Mouse (Mus musculus): ENCODE measurements around the gene Gnao1. TPM values are rescaled to one million over a fixed set of nuclear protein-coding genes. Genes with fewer than 3 reads are reported as not detected.
A peak's percentile ranks its signal among the peaks of the same experiment; 100 is the strongest.

Gnao1 gene
- total RNA-seq (2021) = 100 to 1,000 TPM; 949 to 978 TPM
- long read RNA-seq, experiment 1, full-length matches to known transcripts = 333 of 413 reads
- long read RNA-seq, experiment 1, partial matches to known transcripts = 53 of 413 reads
- long read RNA-seq, experiment 1, other reads (novel, unspliced or antisense) = 27 of 413 reads
- long read RNA-seq, experiment 2, full-length matches to known transcripts = 295 of 370 reads
- long read RNA-seq, experiment 2, partial matches to known transcripts = 51 of 370 reads
- long read RNA-seq, experiment 2, other reads (novel, unspliced or antisense) = 24 of 370 reads

DNA sequence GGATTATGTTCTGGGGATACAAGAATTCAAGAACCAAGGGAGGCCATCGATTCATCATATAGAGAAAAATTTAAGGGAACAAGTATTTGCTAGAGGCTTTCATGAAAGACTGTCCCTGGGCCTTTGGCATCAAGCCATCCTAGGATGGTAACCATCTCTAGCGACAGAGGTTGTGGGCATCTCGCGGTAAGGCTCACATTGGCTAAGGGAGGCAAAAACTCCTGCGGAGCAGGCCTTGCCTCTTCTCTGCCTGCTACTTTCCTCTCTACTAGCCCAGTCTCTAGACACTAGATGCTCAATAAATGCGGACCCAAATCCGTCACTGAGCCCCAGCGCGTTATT, at the start of gene Gnao1:
Gnao1 (plus strand) TSS at position 281 of the 342 bp plus-strand sequence.
- intact Hi-C loops (cut with DNase I) = loop anchor here (1.0 to 5.0 kb wide), 4 partner anchors 123 to 237 kb away; no protein-coding TSS in a partner anchor
- peak in 1 of 2 experiments; percentile 58 for DNase-seq (ENCODE audit: low spot score in 2 of 2)

DNA sequence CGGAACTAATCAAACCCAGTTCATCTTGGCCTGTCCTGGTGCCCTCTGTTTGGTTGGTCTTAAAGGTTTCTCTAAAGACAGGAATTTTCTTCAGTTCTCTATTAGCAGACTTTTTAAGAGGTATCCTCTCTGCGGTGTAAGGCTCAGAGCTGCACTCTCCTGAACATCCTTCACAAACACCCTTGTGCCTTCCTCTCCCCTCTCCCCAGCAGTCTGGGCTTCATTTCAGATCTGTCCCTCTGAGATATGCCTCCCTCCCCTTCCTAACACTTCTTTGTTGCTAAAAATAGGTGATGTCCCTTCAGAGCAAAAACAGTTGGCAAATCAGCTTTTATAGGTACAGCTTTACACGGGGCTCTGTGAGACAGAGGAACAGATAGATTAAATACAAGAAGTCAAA, 32.2 kb upstream of the Gnao1 start:
- no peak for DNase-seq (ENCODE audit: low spot score in 2 of 2)
- intact Hi-C loops (cut with DNase I) = no loop called here

DNA sequence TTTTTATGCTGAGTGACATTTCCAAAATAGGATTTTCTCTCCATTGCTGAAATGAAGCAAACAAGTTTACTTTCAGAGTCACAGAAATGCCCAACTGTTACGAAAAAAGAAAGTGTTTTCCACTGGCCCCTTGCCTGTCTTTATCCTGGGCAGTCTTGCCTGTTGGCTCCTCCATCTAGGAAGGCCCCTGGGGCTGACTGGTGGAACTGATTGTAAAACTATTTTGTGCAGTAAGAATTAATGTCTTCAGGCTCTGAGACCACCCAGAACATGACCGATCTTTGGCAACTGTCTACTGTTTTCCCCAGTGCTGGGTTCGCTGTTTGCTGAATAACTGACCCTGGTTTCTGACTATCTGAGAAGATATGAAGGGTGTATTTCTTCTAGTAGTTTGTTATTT, 540 bp upstream of the Gnao1 start:
- no peak for DNase-seq (ENCODE audit: low spot score in 2 of 2)
- intact Hi-C loops (cut with DNase I) = no loop called here

DNA sequence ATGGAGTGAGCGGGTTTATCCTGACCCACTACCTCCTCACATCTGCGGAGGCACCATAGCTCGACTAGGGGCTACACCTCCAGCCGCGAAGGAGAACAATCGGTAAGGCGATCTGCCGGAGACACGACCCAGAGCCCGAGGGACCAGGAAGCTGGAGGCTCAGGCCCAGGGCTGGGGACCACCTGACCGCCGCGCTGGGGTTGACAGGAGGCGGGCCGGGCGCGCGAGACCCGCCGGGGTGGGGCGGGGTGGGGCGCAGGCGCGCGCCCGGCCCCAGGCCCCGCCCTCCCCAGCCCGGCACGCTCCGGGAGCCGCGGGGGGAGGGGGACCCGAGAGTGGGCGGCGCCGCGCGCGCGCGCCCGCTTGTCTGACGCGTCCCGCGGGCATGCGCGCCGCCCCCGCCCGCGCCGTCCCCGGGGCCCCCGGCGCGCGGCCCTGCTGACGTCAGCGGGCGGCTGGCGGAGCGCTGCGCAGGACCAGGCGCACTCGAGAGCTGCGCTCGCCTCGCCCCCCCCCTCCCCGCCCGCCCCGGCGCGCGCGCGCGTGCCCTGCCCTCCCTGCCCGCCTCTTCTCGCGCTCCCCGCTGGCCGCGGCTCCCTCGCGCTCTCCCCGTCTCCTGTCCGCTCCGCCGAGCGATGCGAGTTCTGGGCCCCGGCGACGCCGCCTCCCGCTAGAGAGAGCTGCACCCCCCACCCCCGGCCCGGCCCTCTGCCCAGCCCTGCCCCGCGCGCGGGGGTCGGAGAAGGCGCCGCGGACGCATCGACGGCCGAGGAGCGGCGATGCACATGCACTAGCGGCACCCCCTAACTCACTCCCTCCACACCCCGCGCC, 477 bp downstream of the Gnao1 start:
- DNase-seq (ENCODE audit: low spot score in 2 of 2) = peak; percentile 91 to 92
- intact Hi-C loops (cut with DNase I) = loop anchor here (1.0 to 5.0 kb wide), 4 partner anchors 122 to 238 kb away; no protein-coding TSS in a partner anchor

DNA sequence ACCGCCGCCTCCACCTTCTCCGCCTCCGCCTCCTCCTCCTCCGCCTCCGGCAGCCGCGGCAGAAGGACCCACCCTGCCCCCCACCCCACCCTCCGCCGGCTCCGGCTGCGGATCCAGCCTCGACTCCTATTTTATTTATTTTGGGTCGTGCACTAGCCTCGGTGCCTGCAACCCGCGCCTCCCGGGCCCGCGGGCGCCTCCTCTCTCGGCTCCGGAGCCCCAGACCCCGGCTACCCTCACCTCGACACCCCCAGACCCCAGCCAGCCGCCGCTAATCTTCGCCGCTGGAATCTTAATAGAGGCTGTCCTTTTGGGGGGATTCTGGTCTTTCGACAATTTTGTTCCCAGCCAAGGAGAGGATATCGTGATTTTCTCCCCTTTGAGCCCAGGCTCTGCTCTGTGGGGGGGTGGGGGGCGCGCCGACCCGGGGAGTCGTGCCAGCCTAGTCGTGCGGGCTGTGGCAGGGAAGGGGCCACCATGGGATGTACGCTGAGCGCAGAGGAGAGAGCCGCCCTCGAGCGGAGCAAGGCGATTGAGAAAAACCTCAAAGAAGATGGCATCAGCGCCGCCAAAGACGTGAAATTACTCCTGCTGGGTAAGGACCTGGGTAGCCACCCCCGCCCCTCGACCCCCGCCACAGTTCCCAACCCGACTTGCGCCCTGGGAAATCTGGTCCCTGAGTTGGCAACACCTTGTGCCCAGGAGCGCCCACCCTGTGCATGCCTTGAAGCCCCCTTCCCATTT, 1.3 kb downstream of the Gnao1 start:
- intact Hi-C loops (cut with DNase I) = loop anchor here (1.0 to 5.0 kb wide), 4 partner anchors 121 to 239 kb away; no protein-coding TSS in a partner anchor
- peak in 1 of 2 experiments; percentile 40 for DNase-seq (ENCODE audit: low spot score in 2 of 2)

DNA sequence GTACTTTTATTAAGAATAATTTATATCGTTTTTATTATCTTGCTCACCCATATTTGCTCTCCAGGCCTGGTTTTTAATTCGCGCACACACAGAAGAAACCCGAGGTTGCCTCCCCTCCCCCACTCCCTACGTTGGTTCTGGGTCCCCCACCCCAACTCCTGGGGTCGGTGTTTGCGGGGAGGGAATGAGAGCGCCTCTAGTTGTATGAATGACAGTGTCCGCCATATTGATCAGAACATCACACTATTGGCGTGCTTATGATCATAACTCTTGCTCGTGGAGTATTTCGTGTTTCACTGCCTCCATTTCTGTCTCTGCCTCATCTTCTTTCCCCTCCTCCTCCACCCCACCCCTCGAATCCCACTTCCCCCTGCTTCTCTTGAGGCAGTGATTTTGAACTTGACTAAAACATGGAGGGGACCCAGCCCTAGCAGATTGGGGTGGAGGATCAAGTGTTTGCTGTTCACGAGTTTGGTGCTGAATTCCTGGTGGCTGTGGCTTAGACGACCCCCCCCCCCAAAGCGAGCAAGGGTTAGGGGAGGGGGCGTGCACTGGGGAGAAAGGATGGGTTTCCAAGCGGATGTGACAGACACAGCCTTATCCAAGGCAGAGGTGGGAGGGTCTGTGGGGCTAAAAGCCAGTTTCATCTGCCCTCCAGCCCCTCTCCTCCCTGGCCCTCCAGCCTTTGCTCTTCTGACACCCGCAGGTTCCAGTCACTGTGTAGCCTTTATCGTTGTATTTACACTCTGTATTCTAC, 2.1 kb downstream of the Gnao1 start:
- DNase-seq (ENCODE audit: low spot score in 2 of 2) = peak; percentile 48 to 54

DNA sequence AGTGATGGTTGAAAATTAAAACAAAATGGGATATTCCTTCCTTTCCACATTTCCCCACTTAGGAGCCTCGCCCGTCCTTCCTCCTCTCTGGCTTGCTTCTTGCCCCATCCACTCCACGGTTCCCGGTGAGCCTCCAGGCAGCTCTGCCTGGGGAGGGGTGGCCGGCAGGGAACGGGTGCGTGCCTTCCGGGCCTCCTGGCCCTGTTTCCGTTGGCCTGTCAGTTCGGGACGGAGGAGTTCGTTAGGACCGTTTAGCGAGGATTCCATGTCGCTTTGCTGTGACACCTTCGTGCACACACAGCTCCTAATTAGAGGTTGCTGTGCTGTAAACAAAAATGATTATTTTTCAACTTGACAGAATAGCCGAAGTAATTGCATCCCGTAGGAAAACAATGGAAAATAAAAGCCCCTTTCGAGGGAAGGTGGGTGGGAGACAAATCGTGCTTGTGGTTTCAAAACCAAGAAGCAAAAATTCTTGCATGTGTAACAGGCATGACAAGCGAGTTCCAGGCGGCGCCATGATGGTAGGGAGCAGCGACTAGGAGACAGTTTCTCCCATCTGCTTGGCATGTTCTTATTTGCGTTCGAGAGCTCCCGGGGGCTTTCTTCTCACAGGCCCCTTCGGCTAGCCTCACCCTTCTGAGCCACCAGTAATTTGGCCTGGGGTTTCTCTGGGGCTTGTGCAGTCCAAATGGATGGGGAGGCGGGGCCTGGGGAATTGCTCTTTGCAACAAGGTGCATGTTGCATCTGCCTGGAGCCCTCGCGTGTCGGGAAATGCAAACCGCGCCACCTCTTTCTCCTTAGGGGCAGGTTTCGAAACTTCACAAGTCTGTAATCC, 3.0 kb downstream of the Gnao1 start:
- intact Hi-C loops (cut with DNase I) = loop anchor here (5.0 kb wide), 2 partner anchors 120 to 240 kb away; no protein-coding TSS in a partner anchor
- DNase-seq (ENCODE audit: low spot score in 2 of 2) = peak in 1 of 2 experiments; percentile 25

More for the DNA sequence above, 2.1 kb downstream of the Gnao1 start:
- intact Hi-C loops (cut with DNase I) = loop anchor here (2.0 to 5.0 kb wide), 3 partner anchors 120 to 240 kb away; no protein-coding TSS in a partner anchor

DNA sequence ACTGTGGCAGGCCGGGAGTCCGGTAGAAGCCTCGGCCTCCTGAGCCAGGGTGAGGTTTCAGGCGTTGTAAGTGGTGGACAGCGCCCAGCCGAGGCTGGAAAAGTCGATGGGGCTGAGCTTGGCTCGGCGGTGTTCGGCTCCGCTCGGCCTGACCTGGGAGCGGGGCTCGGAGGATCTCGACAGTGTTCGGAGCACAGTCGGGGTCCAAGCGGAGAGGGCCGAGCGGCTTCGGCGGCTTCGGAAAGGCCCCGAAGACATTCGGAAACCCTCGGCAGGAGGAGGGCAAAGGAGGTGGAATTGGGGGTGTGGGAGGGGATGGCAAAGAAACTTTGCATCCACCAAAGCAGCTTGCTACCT, 3.6 kb downstream of the Gnao1 start:
- DNase-seq (ENCODE audit: low spot score in 2 of 2) = peak; percentile 89 to 93
- intact Hi-C loops (cut with DNase I) = loop anchor here (5.0 kb wide), 2 partner anchors 119 to 241 kb away; no protein-coding TSS in a partner anchor

DNA sequence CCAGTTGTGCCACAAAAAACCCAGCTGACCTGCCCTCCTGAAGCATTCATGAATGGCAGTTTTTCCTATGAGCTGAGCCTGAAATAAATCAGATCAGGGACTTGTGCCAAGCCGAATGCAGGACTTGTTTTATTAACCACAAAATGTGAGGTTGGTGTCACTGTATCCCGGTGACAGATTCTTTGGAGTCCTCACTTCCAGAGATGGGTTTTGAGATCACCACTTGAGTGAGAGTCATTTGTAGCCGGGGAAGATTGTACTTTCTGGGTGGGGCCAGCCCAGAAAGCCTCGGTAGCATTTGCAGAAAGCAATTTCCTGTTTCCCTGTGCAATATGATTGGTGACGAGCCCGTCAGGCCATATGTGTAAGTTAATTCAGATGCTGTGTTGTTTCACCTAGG, 4.5 kb downstream of the Gnao1 start:
- DNase-seq (ENCODE audit: low spot score in 2 of 2) = peak in 1 of 2 experiments; percentile 22
- intact Hi-C loops (cut with DNase I) = loop anchor here (5.0 kb wide), 2 partner anchors 118 to 242 kb away; no protein-coding TSS in a partner anchor

DNA sequence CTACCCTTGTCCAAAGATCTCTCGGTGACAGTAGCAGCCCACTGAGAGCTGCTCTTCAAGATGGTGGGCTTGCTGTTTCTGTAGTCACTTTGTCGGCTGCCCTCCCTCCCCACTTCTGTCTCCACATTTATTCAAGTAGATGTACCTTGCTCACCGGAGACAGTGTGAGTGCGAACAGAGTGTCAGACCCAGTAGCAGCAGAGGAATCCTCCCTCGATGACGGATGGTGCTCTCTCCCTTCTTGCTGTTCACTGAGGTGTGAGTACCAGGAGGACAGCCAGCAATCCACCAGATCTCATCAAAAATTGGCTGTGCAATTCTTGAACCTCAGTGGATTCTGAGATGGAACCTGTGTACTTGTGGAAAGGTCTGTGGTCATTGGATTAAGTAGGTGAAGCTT, 6.5 kb downstream of the Gnao1 start:
- peak in 1 of 2 experiments; percentile 2 for DNase-seq (ENCODE audit: low spot score in 2 of 2)

DNA sequence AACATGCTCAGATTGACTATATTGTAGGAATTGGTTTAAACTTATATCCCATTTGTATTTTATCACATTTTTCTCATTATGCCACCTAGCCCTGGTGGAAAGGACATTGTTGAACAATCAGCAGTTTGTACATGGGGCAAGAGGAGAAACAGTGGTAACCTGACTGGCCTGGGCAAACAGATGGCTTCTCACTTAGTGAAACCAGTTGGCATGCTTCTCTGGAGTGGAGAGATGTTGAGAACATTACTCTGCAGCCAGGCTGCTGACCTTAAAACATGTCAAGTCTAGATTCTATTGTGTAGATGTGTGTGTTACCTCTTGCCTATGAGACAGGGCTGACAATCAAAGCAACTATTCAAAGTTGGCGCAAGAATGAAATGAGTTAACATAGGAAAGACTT, 7.6 kb downstream of the Gnao1 start:
- intact Hi-C loops (cut with DNase I) = no loop called here
- DNase-seq (ENCODE audit: low spot score in 2 of 2) = no peak

More for the DNA sequence above, 6.5 kb downstream of the Gnao1 start:
- intact Hi-C loops (cut with DNase I) = no loop called here

DNA sequence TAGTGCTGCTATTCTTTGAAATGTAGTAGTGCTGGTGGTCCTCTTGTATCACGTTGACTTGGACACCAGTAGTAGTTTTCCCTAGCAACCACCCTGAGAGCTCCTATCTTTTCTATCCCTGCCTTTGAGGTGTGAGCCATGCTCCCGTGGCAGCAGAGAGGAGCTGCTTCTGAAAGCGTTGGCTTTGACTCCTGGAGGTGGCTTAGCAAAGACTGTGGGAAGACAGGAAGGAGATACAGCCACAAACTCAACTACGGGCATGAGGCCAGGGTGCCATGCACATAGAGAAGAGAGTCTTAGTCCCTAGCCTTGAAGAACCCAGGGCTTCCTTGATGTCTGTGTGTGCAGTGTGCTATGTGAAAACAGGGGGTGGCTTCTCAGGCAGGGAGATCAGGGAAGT, 10.2 kb downstream of the Gnao1 start:
- intact Hi-C loops (cut with DNase I) = no loop called here
- DNase-seq (ENCODE audit: low spot score in 2 of 2) = no peak

DNA sequence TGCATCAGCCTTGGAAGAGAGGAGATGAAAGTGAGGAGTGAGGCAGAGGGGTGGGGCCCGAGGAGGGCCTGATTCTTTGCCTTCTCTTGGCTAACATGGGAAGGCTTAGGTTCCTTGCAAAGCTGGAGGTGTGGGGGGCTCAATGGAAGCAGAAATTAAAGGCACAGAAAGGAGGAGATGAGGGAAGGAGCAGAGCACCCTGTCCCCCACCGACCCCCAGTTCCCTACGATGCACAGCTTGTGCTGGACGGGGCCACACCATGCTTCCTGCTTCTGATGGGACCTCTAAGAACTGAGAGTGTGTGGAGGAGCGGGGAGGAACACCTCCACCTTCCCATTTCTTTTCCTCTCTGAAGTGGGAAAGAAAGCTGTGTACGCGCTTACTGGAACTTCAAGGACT, 11.6 kb downstream of the Gnao1 start:
- no peak for DNase-seq (ENCODE audit: low spot score in 2 of 2)

DNA sequence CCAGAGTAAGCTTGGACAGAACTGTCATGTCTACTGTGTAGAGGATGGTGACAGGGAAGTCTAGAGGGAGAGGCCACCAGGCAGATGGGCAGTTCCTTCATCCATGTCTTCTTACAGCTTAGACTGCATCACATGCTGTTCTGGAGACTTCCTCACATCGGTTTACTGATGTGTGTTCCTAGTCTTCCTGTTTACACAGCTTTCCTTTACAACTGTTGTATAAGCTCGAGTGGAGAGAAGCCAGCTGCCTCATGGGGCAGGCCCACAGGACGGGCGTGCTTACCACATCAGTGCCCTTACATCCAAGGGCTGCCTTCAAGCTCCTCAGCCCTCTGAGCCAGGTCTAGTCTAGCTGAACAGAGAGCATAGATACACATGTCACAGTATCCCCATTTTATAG, 15.6 kb downstream of the Gnao1 start:
- DNase-seq (ENCODE audit: low spot score in 2 of 2) = no peak
- intact Hi-C loops (cut with DNase I) = no loop called here

More for the DNA sequence above, 11.6 kb downstream of the Gnao1 start:
- intact Hi-C loops (cut with DNase I) = no loop called here

DNA sequence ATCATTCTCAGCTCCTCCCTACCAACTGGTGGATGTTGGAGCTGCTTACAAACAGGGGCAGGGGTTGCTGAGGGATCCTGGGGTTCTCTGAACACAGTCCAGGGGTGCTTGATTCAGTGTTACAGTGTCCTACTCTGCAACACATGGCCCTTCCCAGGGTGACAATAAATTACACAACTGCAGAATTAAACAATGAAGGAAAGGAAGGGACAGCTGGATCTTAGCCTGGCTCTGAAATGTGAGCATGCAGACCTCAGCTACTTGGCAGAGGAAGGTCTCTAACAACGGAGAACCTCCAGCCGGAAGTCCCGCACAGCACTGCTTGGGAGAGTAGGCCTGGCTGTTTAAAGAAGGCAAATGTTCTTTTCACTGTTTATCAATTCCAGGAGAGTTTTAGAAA, 20.9 kb downstream of the Gnao1 start:
- no peak for DNase-seq (ENCODE audit: low spot score in 2 of 2)
- intact Hi-C loops (cut with DNase I) = no loop called here

DNA sequence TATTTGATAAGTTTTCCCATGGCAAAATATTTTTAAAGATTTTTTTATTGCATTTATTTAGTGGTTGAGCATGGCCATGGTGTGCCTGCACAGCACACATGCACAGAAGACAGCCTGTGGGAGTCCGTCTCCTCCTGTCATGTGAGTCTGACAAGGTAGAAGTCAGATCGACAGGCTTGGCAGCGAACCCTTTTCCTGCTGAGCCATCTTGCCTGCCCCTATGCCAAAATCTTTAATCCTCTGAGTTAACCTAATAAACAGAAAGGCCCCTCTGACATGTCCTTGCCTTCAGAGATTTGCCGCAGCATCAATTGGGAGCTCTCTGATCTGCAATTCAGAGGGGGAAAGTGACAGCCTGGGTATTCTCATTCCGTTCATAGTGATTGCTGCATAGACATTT, 26.0 kb downstream of the Gnao1 start:
- intact Hi-C loops (cut with DNase I) = no loop called here
- DNase-seq (ENCODE audit: low spot score in 2 of 2) = no peak

DNA sequence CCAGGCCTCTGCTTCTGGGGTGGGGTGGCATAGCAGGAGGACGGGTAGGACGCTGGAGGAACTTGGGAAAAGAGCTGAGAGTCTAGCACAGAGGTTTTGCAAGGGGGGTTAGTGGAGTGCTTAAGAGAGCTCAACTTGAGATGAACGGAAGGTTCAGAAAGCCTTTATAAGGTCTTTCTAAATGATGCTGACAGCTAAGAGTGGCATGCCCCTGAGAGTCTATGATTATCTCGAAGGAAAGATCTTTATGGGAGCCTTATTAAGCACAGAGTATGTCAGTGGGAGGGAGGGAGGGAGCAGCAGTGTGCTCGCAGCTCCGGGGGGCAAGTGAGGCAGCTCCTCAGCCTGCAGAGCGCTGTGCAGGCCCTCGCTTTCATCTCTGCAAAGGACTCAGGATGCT, 29.3 kb downstream of the Gnao1 start:
- no peak for DNase-seq (ENCODE audit: low spot score in 2 of 2)
- intact Hi-C loops (cut with DNase I) = no loop called here

DNA sequence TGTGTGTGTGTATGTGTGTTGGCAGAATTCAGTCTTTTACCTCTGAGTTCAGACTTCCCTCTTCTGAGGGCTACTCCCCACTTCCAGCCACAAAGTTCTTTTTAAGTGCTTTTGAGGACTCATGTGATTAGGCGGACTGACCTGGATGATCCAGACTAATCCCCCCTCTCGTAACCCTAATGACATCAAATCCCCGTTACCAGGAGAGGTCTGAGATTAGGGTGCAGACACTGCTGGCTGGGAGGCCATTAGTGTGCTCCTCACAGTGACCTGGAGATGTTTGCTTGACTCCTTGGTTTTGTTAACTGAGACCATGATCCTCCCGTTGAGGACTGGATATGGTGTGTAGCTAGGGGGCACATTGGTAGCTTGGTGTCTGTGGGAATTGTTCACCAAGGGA, 30.7 kb downstream of the Gnao1 start:
- DNase-seq (ENCODE audit: low spot score in 2 of 2) = no peak
- intact Hi-C loops (cut with DNase I) = loop anchor here (5.0 kb wide), 1 partner anchor 92 kb away; no protein-coding TSS in a partner anchor

All from left cerebral cortex, postnatal 14 days (tissue).